Mouse (Mus musculus) heart, embryonic 11.5 days (tissue): ENCODE results near the gene Trpv3. TPM values are rescaled to one million over a fixed set of nuclear protein-coding genes. Genes with fewer than 3 reads are reported as not detected.

Experiments used
- ATAC-seq: fragments of 200-750 bp; cut with Nextera tagmentation; replicated peaks from 2 replicates; pipeline ENCODE4 v1.8.0; 2017; ENCODE audit warnings: moderate library complexity; ENCODE audit not compliant: insufficient number of reproducible peaks, low FRiP score, low TSS enrichment
- H3K27ac ChIP-seq: fragments of 300-500 bp; sonication (generic); 2 replicates; pipeline ENCODE4 v1.5.1; 2014; ENCODE audit warnings: mild to moderate bottlenecking, low read depth, low read length
- H3K27me3 ChIP-seq: fragments of 300-500 bp; sonication (generic); 2 replicates; pipeline ENCODE4 v1.6.1; 2014; ENCODE audit warnings: mild to moderate bottlenecking, low read length, mixed read lengths; ENCODE audit not compliant: control insufficient read depth, insufficient read depth
- H3K36me3 ChIP-seq: fragments of 300-500 bp; sonication (generic); 2 replicates; pipeline ENCODE4 v1.6.1; 2014; ENCODE audit warnings: mild to moderate bottlenecking, low read length, moderate library complexity, mixed read lengths; ENCODE audit not compliant: control insufficient read depth, insufficient read depth
- H3K4me1 ChIP-seq: fragments of 300-500 bp; sonication (generic); 2 replicates; pipeline ENCODE4 v1.6.1; 2014; ENCODE audit warnings: low read length; ENCODE audit not compliant: control insufficient read depth, insufficient read depth
- H3K4me2 ChIP-seq: fragments of 300-500 bp; sonication (generic); 2 replicates; pipeline ENCODE4 v1.6.1; 2014; ENCODE audit warnings: mild to moderate bottlenecking, moderate library complexity
- H3K4me3 ChIP-seq: fragments of 300-500 bp; sonication (generic); 2 replicates; pipeline ENCODE4 v1.5.1; 2014; ENCODE audit warnings: low read depth, low read length
- H3K9ac ChIP-seq: fragments of 300-500 bp; sonication (generic); 2 replicates; pipeline ENCODE4 v1.6.1; 2014; ENCODE audit warnings: mild to moderate bottlenecking, low read depth, low read length, moderate library complexity
- H3K9me3 ChIP-seq: fragments of 300-500 bp; sonication (generic); replicated peaks from 2 replicates; pipeline ENCODE4 v1.6.1; 2016; ENCODE audit warnings: low read length; ENCODE audit not compliant: control insufficient read depth
- WGBS: fragments of 180-500 bp; shearing (Covaris S2); extraction: QIAGEN DNeasy Blood & Tissue Kit; methylation state at CpG from one replicate; pipeline ENCODE4 v1.1.7; 2014; ENCODE audit not compliant: insufficient replicate concordance; 5-methylcytosine and 5-hydroxymethylcytosine counted together
- polyA plus RNA-seq: library from polyadenylated mRNA; unstranded; fragments of >200 nt; fragmentation: Nextera tagmentation; extraction: Ambion mirVana; gene quantifications from 2 replicates; pipeline ENCODE4 v1.2.1, GENCODE M21; 2014

Trpv3 gene
- polyA plus RNA-seq, 1 experiment from 2014 or later: 0.03 TPM

- Histone ChIP-seq H3K9me3 (no peaks in the 10 kb centered on the region), H3K4me1 (no peaks in the 10 kb centered on the region), H3K4me2 (no peak overlapping the region), H3K27me3 (peaks cover 1% of the 10 kb centered on the region; the same call in 1 of the 2 replicates), H3K36me3 (no peaks in the 10 kb centered on the region), H3K27ac (no peak overlapping the region), H3K4me3 (no peak overlapping the region), H3K9ac (no peak overlapping the region)
- no peak for ATAC-seq
- WGBS: 31% methylated on average over 2 of the region's 2 CpGs
These were observed 7.6 kb downstream of the Trpv3 start for GRCm38 (mm10) chr11:73274821-73275220.

DNA sequence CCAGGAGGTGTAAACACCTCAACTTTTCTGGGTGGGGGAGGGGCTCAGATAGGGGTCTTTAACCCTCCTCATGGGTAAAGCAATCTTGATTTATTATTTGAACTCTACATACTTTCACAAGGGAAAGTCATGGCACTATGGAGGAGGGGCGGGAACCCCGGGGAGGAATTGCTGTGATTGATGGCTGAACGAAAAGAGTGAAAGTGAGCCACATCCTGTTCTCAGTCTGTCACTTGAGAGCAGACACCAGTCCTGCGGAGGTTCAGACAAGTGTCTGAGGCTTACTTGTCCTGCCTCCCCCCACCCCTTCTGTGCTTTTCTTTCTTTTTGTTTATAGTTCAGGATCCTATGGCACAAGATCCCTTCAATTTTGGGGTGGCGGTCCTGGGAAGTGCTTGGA lies 13.5 kb downstream of the Trpv3 start:
- H3K4me2 ChIP-seq: no peak overlapping the region
- no peaks in the 10 kb centered on the region for H3K36me3 ChIP-seq
- H3K9me3 ChIP-seq: no peaks in the 10 kb centered on the region
- 0 out of 2 replicates have a peak, but pooled peaks cover 2% of the 10 kb centered on the region for H3K4me1 ChIP-seq
- WGBS: 40% methylated on average over 5 of the region's 5 CpGs
- H3K27ac ChIP-seq: no peak overlapping the region
- no peak overlapping the region for H3K4me3 ChIP-seq
- H3K9ac ChIP-seq: no peak overlapping the region
- ATAC-seq: no peak
- no peaks in the 10 kb centered on the region for H3K27me3 ChIP-seq

GRCm38 (mm10) chr11:73281528-73282027 lies 14.4 kb downstream of the Trpv3 start:
- Histone ChIP-seq H3K4me2 (peak overlapping the region; percentile 63), H3K36me3 (no peaks in the 10 kb centered on the region), H3K4me3 (peak overlapping the region; percentile 35), H3K27ac (no peak overlapping the region), H3K9me3 (no peaks in the 10 kb centered on the region), H3K27me3 (no peaks in the 10 kb centered on the region), H3K4me1 (0 out of 2 replicates have a peak, but pooled peaks cover 2% of the 10 kb centered on the region), H3K9ac (no peak overlapping the region)
- ATAC-seq: peak; percentile 31
- whole genome bisulfite sequencing: 3% methylated on average over 16 of the region's 16 CpGs

DNA sequence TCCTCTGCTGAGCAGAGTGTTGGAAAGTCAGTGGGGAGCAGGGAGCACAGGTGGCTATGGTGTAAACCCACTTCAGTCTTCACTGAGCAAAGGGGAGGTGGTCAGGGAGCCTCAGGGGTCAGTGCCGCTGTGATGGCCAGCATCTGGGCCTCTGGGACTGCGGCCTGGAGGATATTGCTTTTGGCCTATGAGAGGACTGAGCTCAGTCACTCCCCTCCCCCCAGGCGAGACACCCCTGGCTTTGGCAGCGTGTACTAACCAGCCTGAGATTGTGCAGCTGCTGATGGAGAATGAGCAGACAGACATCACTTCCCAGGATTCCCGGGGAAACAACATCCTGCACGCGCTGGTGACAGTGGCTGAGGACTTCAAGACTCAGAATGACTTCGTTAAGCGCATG lies 16.2 kb downstream of the Trpv3 start:
- Histone ChIP-seq H3K27ac (no peak overlapping the region), H3K9me3 (no peaks in the 10 kb centered on the region), H3K4me3 (no peak overlapping the region), H3K27me3 (no peaks in the 10 kb centered on the region), H3K36me3 (no peaks in the 10 kb centered on the region), H3K4me1 (0 out of 2 replicates have a peak, but pooled peaks cover 2% of the 10 kb centered on the region), H3K9ac (no peak overlapping the region), H3K4me2 (no peak overlapping the region)
- 37% methylated on average over 9 of the region's 9 CpGs for WGBS
- ATAC-seq: no peak

DNA sequence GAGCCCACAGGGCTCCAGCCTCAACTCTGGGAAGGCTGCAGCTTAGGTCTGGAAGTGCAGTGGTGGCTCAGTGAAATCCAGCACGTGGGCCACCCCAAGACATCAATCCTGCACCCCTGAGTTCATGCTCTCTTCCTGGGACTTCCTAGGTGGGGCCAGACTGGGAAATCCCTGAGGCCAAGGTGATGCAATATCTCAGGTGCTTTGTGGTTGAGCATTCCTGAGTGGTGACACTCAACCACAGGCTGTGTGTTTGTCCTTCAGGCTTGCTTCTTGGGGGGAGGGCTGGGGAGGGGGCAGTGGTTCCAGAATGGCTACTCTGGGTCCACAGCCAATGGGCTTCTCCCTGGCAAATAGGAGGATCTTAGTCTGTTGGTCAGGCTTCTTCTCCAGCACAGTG lies 16.7 kb downstream of the Trpv3 start:
- no peak overlapping the region for H3K27ac ChIP-seq
- no peak overlapping the region for H3K9ac ChIP-seq
- no peaks in the 10 kb centered on the region for H3K36me3 ChIP-seq
- H3K9me3 ChIP-seq: no peaks in the 10 kb centered on the region
- 31% methylated on average over 1 of the region's 1 CpGs for WGBS
- no peak overlapping the region for H3K4me2 ChIP-seq
- ATAC-seq: no peak
- H3K4me1 ChIP-seq: 0 out of 2 replicates have a peak, but pooled peaks cover 2% of the 10 kb centered on the region
- H3K27me3 ChIP-seq: no peaks in the 10 kb centered on the region
- H3K4me3 ChIP-seq: no peak overlapping the region

- Histone ChIP-seq H3K27me3 (no peaks in the 10 kb centered on the region), H3K36me3 (no peaks in the 10 kb centered on the region), H3K27ac (no peak overlapping the region), H3K4me2 (no peak overlapping the region), H3K4me3 (no peak overlapping the region), H3K4me1 (0 out of 2 replicates have a peak, but pooled peaks cover 2% of the 10 kb centered on the region), H3K9ac (no peak overlapping the region), H3K9me3 (no peaks in the 10 kb centered on the region)
- no peak for ATAC-seq
These were observed 17.2 kb downstream of the Trpv3 start for GRCm38 (mm10) chr11:73284351-73284750.

- 55% methylated on average over 1 of the region's 1 CpGs for WGBS
- H3K27ac ChIP-seq: no peak overlapping the region
- no peak overlapping the region for H3K4me2 ChIP-seq
- H3K9me3 ChIP-seq: no peaks in the 10 kb centered on the region
- no peak for ATAC-seq
- no peak overlapping the region for H3K9ac ChIP-seq
- H3K4me3 ChIP-seq: no peak overlapping the region
- H3K36me3 ChIP-seq: no peaks in the 10 kb centered on the region
- H3K4me1 ChIP-seq: no peaks in the 10 kb centered on the region
- H3K27me3 ChIP-seq: no peaks in the 10 kb centered on the region
These were observed 22.4 kb downstream of the Trpv3 start for GRCm38 (mm10) chr11:73289621-73290020.

DNA sequence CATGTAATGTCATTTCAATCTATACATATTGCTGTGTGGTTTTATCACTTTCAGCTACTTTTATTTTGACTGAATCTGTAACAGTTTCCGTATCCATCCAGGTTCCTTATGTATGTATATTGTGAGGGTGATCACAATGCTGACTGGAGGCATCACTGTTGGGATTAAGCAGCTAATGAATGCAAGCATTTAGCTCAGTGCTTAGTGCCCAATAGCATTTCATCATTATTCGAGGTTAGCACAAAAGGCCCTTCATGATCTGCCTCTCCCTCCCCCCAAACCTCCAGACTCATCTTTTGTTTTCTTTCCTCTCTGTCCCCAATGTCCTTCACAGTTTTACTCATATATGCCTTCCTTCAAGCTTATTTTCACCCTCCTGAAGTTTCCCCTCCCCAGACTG lies 35.9 kb downstream of the Trpv3 start:
- Histone ChIP-seq H3K4me2 (no peak overlapping the region), H3K4me1 (no peaks in the 10 kb centered on the region), H3K4me3 (no peak overlapping the region), H3K27me3 (no peaks in the 10 kb centered on the region), H3K27ac (no peak overlapping the region), H3K36me3 (no peaks in the 10 kb centered on the region), H3K9ac (no peak overlapping the region), H3K9me3 (no peaks in the 10 kb centered on the region)
- ATAC-seq: no peak
- 45% methylated on average over 2 of the region's 2 CpGs for WGBS

DNA sequence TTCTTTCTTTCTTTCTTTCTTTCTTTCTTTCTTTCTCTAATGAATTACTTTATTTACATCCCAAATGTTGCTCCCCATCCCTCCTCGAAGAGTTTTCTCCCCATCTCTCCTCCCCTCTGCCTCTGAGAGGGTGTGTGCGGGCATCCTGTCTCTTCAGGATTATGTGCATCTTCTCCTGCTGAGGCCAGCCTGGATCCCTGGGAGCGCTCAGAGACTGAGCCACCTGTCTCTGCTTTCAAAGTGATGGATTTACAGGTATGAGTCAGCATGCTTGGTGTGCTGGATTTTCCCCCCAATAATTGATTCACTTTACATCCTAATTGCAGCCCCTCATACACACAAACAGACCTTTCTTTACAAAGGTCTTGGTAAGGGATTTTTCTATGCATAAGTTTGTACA lies 48.8 kb downstream of the Trpv3 start:
- Histone ChIP-seq H3K9me3 (no peaks in the 10 kb centered on the region), H3K9ac (no peak overlapping the region), H3K4me2 (no peak overlapping the region), H3K27me3 (no peaks in the 10 kb centered on the region), H3K36me3 (no peaks in the 10 kb centered on the region), H3K4me1 (no peaks in the 10 kb centered on the region), H3K4me3 (no peak overlapping the region), H3K27ac (no peak overlapping the region)
- WGBS: 48% methylated on average over 3 of the region's 3 CpGs
- ATAC-seq: no peak
